Mouse (Mus musculus) bone marrow macrophage, adult 2 months (primary cell): ENCODE measurements around the gene Lgals2.

Experiments used
- CTCF ChIP-seq: IDR thresholded peaks from 2 replicates; pipeline ENCODE4 v1.5.1; 2012; ENCODE audit warnings: low read depth, mild to moderate bottlenecking, low read length, moderate library complexity
- POLR2A ChIP-seq: IDR thresholded peaks from 2 replicates; pipeline ENCODE4 v1.6.1; 2012; ENCODE audit warnings: mild to moderate bottlenecking, low read depth, low read length, borderline replicate concordance

GRCm38 (mm10) chr15:78896149-78896548 lies 40.8 kb upstream of the Lgals2 start:
- TF ChIP-seq POLR2A (no peak), CTCF (no peak)
